Mouse (Mus musculus) heart, postnatal 36 days (tissue): ENCODE data around the gene Grtp1. TPM values are rescaled to one million over a fixed set of nuclear protein-coding genes. Genes with fewer than 3 reads are reported as not detected.

Experiments
- DNase-seq, 2 experiments: peaks; one replicate each; pipeline ENCODE4 v3.0.0; 2021 to 2022
- intact Hi-C: fragments of 180-260 bp; cut with DNase I; formaldehyde crosslinking; loops from one replicate; pipeline ENCODE4 v1.15.1; 2025
- total RNA-seq, 2 experiments: library from RNA; stranded (reverse); gene quantifications; 2 replicates each; pipeline ENCODE4 v1.2.3; 2021

The Grtp1 gene
- total RNA-seq, 2 experiments from 2014 or later = 4.8 to 4.9 TPM

- intact Hi-C loops = no loop called here
- no peak for DNase-seq
Measured at GRCm38 (mm10) chr8:13206290-13206689, 5.9 kb upstream of the Grtp1 start.

DNA sequence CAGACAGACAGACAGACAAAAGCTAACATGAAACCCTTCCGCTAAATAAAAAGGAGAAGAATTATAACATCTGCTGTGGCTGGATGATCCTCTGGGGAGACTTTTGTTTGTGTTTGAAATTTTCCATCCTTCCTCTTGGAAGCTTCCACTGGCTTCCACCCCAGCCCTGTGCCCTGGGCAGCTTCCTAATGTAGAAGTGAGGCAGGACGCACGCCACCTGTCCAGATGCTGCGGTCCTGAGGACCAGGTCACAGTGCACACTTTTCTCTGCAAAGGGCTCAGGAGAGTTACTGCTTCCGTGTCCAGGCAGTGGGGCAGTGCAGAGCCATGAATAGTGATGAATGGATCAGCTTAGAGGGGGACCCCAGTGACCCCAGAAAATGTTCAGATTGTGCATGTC is 4.9 kb upstream of the Grtp1 start:
- intact Hi-C loops = no loop called here

GRCm38 (mm10) chr8:13204371-13205140 is 4.1 kb upstream of the Grtp1 start:
- no peak for DNase-seq
- intact Hi-C loops = loop anchor here (5.0 kb wide), 1 partner anchor 227 kb away; no protein-coding TSS in a partner anchor

More for the DNA sequence above, 4.9 kb upstream of the Grtp1 start:
- no peak for DNase-seq

- no peak for DNase-seq
- intact Hi-C loops = loop anchor here (5.0 kb wide), 1 partner anchor 226 kb away; no protein-coding TSS in a partner anchor
Measured at GRCm38 (mm10) chr8:13203472-13203871, 3.1 kb upstream of the Grtp1 start.

GRCm38 (mm10) chr8:13202806-13203205 is 2.4 kb upstream of the Grtp1 start:
- intact Hi-C loops = loop anchor here (5.0 kb wide), 1 partner anchor 226 kb away; no protein-coding TSS in a partner anchor
- no peak for DNase-seq

DNA sequence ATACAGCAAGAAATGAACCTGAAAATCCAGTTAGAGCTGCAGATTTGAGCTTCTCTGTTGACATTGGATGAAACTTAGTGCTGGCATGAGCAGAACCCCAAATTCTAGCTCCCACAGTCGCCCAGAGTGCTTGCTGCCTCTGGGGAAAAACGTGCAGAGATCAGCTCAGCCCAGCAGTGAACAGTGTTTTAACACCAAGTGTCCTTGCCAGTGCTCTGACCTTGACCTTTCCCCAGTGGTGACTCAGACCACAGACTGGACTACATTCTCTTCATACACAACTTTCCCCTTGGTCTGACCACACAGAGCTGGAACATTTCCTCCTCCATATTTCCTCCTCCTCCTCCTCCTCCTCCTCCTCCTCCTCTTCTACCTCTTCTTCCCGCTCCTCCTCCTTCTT is 1.6 kb upstream of the Grtp1 start:
- DNase-seq = no peak
- intact Hi-C loops = loop anchor here (5.0 kb wide), 1 partner anchor 225 kb away; no protein-coding TSS in a partner anchor

GRCm38 (mm10) chr8:13201013-13201334 is 554 bp upstream of the Grtp1 start:
- intact Hi-C loops = loop anchor here (5.0 kb wide), 1 partner anchor 224 kb away; no protein-coding TSS in a partner anchor

GRCm38 (mm10) chr8:13199385-13200061 is 897 bp downstream of the Grtp1 start:
- intact Hi-C loops = loop anchor here (5.0 kb wide), 1 partner anchor 222 kb away; no protein-coding TSS in a partner anchor
- no peak for DNase-seq

More at GRCm38 (mm10) chr8:13201013-13201334, 554 bp upstream of the Grtp1 start:
- DNase-seq = no peak

GRCm38 (mm10) chr8:13197493-13197892 is 2.9 kb downstream of the Grtp1 start:
- DNase-seq = no peak
- intact Hi-C loops = no loop called here

DNA sequence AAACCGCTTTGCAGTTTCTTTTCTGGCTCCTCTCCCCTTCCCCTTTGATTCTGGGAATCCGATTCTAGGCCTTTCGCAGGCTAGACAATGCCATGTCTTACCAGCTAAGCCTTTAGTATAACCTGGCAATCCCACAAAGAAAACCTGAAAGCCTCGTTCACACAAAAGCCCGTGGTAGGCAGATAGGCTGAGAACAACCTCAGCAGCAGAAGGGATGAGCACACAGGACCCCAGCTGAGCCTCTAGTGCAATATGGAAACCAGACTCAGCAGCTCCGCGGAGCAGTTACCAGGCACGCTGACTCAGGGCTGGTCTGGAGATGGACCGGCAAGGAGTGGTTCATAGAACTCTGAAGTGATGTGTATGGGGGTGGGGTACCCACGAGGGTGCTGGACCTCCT is 5.6 kb downstream of the Grtp1 start:
- intact Hi-C loops = no loop called here
- DNase-seq = no peak

DNA sequence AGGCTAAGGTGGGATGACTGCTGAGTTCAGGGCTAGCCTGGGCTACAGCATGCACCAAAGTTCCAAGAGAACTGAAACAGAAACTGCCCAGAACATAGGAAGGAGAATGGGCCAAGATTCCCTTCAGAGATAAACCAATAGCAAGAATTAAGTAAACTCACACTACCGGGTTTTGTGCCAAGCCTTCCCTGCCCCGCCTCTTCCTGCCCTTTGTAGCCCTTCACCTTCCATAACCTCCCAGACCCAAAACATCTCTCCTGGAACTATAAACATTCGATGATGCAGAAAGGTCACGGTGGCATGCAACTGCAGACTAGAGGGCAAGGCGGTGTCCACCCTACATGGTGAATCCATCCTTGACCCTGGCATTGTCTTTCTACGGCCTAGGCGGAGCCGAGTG is 10.2 kb downstream of the Grtp1 start:
- intact Hi-C loops = no loop called here
- DNase-seq = no peak

DNA sequence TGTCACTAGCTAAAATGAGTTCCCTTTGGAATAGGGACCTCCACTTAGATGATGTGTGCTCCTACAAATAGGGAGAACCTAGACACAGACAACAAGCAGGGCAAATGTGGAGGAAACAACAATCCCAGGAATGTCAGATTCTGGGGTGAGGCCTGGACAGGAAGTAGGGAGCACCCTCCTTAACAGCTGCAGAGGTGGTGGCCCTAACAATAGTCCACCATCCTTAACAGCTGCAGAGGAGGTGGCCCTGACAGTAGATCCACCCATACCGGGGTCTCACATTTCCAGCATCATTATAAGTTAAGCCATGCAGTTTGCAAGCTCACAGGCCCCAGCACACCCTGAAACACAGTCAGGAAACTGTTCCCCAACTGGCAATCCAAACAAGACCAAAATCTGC is 11.6 kb downstream of the Grtp1 start:
- intact Hi-C loops = no loop called here
- DNase-seq = no peak

DNA sequence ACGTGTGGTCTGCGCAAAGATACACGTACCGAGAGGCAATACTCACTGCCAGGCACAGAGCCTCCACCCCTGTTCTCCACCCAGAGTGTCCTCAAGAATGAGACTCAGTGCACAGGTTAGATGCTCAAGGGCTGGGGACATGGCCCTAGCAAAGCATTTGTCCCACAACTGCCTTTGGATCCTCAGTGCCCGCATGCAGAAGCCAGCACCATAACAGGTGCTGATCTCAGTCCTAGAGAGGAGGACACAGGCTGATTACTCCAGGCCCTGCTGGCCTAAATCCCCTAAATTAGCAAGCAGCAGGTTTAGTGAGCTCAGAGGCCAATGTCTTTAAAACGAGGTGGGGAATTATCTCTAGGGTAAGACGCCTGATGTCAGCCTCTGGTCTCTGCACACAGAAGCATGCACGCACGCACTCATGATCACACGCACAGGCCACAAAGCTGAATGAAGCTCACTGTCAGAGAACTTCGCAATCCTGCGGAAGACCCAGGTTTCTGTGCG is 12.3 kb downstream of the Grtp1 start:
- intact Hi-C loops = no loop called here
- no peak for DNase-seq

DNA sequence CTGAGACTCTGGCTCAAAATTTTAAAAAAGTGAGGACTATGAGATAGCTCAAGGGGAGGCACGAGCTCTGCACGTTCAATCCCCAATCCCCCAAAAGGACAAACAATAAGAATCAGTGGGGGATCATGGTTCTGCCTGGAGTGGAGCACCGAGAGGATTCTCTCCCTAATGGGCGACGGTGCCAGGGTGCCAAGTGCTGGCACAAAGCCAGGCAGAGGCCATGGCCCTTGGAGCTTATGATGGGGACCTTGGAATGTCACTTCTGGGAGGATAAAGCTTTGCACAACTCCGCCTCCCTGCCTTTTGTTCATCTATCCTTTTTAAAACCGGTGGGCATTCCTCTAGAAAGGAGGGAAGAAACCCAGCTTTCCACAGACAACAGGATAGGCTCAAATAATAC is 12.8 kb downstream of the Grtp1 start:
- intact Hi-C loops = no loop called here
- no peak for DNase-seq

GRCm38 (mm10) chr8:13187229-13187628 is 13.2 kb downstream of the Grtp1 start:
- no peak for DNase-seq
- intact Hi-C loops = no loop called here

DNA sequence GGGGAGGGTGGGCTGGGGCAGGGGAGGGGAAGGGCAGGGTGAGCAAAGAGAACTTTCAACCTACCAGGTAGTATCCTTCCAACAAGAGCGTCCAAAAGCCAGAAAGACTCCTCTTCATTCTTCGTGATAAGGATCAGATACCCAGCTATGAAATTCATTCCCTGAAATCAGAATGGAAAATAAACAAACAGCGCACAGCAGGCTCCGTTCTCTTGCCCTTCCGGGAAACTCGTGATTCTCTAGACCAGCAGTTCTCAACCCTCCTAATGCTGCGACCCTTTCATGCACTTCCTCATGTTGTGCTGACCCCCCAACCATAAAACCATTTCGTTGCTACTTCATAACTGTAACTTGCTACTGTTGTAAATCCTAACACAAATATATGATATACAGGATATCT is 13.6 kb downstream of the Grtp1 start:
- no peak for DNase-seq
- intact Hi-C loops = no loop called here

GRCm38 (mm10) chr8:13181691-13181976 is 18.8 kb downstream of the Grtp1 start:
- intact Hi-C loops = no loop called here
- no peak for DNase-seq

- intact Hi-C loops = no loop called here
- no peak for DNase-seq
Measured at GRCm38 (mm10) chr8:13180911-13181690, 19.3 kb downstream of the Grtp1 start.

GRCm38 (mm10) chr8:13180408-13180807 is 20.0 kb downstream of the Grtp1 start:
- intact Hi-C loops = no loop called here
- DNase-seq = no peak

DNA sequence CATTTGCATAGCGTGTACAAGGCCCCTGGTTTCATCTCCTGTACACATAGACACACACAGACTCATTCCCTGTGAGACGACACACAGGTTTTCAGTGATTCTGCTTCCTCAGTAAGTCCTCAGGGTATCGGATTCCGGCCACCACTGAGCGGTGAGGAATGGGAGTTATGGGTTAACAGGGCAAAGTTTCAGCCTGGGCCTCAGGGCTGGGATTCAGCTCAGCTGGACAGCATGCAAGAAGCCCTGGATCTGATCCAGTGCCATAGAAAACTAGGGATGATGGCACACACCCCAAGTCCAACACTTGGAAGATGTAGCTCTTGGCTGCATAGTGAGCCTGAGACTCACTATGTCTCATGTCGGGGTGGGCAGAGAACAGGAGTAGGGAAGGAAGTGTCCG is 20.5 kb downstream of the Grtp1 start:
- intact Hi-C loops = no loop called here
- no peak for DNase-seq

DNA sequence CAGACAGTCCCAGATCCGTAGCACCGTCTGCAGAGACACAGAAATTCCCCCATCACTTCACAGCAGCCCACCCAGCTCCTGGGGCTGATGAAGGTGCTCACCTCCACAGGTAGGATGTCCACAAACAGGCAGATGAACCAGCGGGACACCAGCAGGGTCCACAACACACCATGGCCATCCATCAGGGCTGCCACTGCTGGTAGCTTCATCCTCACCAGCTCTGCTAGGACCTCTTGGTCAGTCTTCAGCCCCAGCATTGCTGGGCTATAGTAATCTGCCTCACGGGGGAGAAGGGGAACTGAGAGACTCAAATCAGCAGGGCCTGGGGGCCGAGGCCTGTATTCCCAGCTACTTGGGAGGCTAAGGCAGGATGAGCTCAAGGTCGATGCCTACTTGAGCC is 20.9 kb downstream of the Grtp1 start:
- intact Hi-C loops = no loop called here
- DNase-seq = no peak
